Mouse (Mus musculus): ENCODE results near the gene Tmem60. TPM values are rescaled to one million over a fixed set of nuclear protein-coding genes. Genes with fewer than 3 reads are reported as not detected.

Tmem60 gene
- polyA plus RNA-seq, 1 experiment = 14.5 TPM

DNA sequence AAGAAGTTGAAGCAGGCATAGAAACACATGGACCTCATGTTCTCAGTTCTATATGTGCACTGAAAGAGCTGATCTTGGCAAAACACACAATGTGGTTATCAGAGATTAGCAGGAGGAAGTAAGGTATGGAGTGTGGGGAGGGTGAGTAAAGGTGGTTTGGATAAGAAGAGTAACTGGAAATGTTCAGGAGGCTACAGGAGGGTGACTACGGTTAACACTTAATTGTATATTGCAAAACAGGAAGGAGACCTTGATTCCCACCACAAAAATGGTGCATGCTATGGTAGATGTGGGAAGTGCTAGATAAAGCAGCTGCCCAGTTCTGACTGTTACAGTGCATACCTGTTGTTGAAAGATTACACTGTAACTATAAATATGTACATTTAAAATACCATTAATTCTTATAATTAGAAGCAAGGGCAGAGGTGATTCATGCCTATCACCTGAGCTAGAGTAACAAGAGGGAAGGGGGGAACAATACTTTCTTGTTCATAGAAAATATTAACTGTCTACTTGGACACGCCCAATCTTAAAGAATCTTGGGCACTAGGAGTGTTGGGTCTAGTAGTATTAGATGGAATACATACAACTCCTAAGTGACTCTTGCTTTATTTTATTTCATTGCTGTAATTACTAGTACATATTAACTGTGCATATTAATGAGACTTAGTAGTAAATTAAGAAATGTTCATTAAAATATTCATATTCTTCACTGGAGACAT is 15.6 kb downstream of the Tmem60 start:
- Histone ChIP-seq H3K4me3 (no peak overlapping the region), H3K79me2 (ENCODE audit: control insufficient read depth, insufficient read depth) (no peaks in the 10 kb centered on the region), H3K36me3 (ENCODE audit: control insufficient read depth, insufficient read depth) (peaks cover 25% of the 10 kb centered on the region), H3K27me3 (ENCODE audit: control insufficient read depth, insufficient read depth, insufficient read length) (no peaks in the 10 kb centered on the region), H3K4me2 (ENCODE audit: low read depth) (no peak overlapping the region), H3ac (ENCODE audit: control insufficient read depth, insufficient read length) (no peak overlapping the region)
- TF ChIP-seq E2F4 (IDR thresholded peaks at IDR 0.05; ENCODE audit: insufficient read depth) (no peak), SRF (IDR thresholded peaks at IDR 0.05; ENCODE audit: control insufficient read depth, insufficient read length, low read depth) (no peak), MAX (IDR thresholded peaks at IDR 0.05; ENCODE audit: low read depth) (no peak), MYOD1 (IDR thresholded peaks at IDR 0.05; ENCODE audit: control insufficient read depth in 1 of 3, insufficient read length in 2 of 3, low read depth in 2 of 3) (no peak), TCF3 (IDR thresholded peaks at IDR 0.05; ENCODE audit: insufficient read length, low read depth) (no peak), POLR2AphosphoS2 (IDR thresholded peaks at IDR 0.05; ENCODE audit: insufficient read length, low read depth) (no peak), POLR2A (IDR thresholded peaks at IDR 0.05; ENCODE audit: insufficient read length, low read depth) (no peak), MYOG (IDR thresholded peaks at IDR 0.05; ENCODE audit: control insufficient read depth in 1 of 3, insufficient read depth in 1 of 3, insufficient read length in 2 of 3, low read depth in 2 of 3) (no peak), CEBPB (IDR thresholded peaks at IDR 0.05; ENCODE audit: insufficient read depth, poor library complexity, severe bottlenecking) (no peak), REST (IDR thresholded peaks at IDR 0.05; ENCODE audit: insufficient read depth, insufficient read length) (no peak)

DNA sequence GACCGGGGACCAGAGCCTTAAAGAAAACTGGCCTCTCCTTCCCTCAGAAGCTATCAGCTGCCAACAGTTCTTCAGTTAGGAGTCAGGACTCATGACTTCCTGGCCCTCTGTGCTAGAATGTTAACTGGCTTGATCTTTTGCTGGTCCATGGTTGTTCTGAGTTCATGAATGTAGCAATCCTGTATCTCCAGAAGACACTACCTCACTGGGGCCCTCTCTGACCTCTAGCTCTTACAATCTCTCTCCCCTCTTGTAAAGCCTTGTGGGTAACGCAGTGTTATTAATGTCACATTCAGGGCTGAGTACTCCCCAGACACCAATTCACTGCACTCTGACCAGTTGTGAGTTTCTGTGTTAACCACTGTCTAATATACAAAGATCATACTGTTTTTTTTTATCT is 22.7 kb downstream of the Tmem60 start:
- Histone ChIP-seq H3ac (ENCODE audit: control insufficient read depth, insufficient read length) (no peak overlapping the region), H3K4me2 (ENCODE audit: low read depth) (no peak overlapping the region), H3K4me3 (no peak overlapping the region), H3K36me3 (ENCODE audit: control insufficient read depth, insufficient read depth) (peaks cover 16% of the 10 kb centered on the region), H3K27me3 (ENCODE audit: control insufficient read depth, insufficient read depth, insufficient read length) (no peaks in the 10 kb centered on the region), H3K79me2 (ENCODE audit: control insufficient read depth, insufficient read depth) (no peaks in the 10 kb centered on the region)
- no peak for TF ChIP-seq CEBPB (IDR thresholded peaks at IDR 0.05; ENCODE audit: insufficient read depth, poor library complexity, severe bottlenecking)
- no peak for TF ChIP-seq POLR2A (IDR thresholded peaks at IDR 0.05; ENCODE audit: insufficient read length, low read depth)
- TF ChIP-seq TCF3 (IDR thresholded peaks at IDR 0.05; ENCODE audit: insufficient read length, low read depth) = no peak
- no peak for TF ChIP-seq REST (IDR thresholded peaks at IDR 0.05; ENCODE audit: insufficient read depth, insufficient read length)
- no peak for TF ChIP-seq E2F4 (IDR thresholded peaks at IDR 0.05; ENCODE audit: insufficient read depth)
- no peak for TF ChIP-seq MYOD1 (IDR thresholded peaks at IDR 0.05; ENCODE audit: control insufficient read depth in 1 of 3, insufficient read length in 2 of 3, low read depth in 2 of 3)

DNA sequence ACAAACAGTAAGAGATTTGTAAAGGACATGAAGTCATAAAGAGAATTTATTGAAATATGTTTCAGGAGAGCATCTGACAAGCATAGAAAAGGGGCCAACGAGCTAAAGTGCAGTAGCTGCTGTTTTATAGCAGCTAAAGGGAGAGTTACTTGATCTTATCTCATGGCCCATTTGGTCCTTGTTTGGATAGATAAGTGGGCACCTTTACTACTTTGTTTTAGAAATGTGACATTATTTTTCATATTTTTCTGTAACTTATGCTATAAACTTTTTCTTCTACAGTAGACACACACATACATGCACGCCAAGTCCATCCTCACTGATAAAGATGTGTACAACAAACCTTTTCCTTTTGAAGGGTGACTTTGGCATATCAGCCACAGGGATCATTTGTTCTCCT is 23.4 kb downstream of the Tmem60 start:
- Histone ChIP-seq H3K4me2 (ENCODE audit: low read depth) (no peak overlapping the region), H3K4me3 (no peak overlapping the region), H3K27me3 (ENCODE audit: control insufficient read depth, insufficient read depth, insufficient read length) (no peaks in the 10 kb centered on the region), H3K36me3 (ENCODE audit: control insufficient read depth, insufficient read depth) (peaks cover 13% of the 10 kb centered on the region), H3ac (ENCODE audit: control insufficient read depth, insufficient read length) (no peak overlapping the region), H3K79me2 (ENCODE audit: control insufficient read depth, insufficient read depth) (peaks cover 3% of the 10 kb centered on the region)
- TF ChIP-seq REST (IDR thresholded peaks at IDR 0.05; ENCODE audit: insufficient read depth, insufficient read length) = no peak
- TF ChIP-seq SRF (IDR thresholded peaks at IDR 0.05; ENCODE audit: control insufficient read depth, insufficient read length, low read depth) = no peak
- TF ChIP-seq TCF12 (IDR thresholded peaks at IDR 0.05; ENCODE audit: insufficient read depth, poor library complexity, severe bottlenecking) = no peak
- no peak for TF ChIP-seq MYOD1 (IDR thresholded peaks at IDR 0.05; ENCODE audit: control insufficient read depth in 1 of 3, insufficient read length in 2 of 3, low read depth in 2 of 3)
- no peak for TF ChIP-seq E2F4 (IDR thresholded peaks at IDR 0.05; ENCODE audit: insufficient read depth)
- no peak for TF ChIP-seq POLR2A (IDR thresholded peaks at IDR 0.05; ENCODE audit: insufficient read length, low read depth)
- no peak for TF ChIP-seq TCF3 (IDR thresholded peaks at IDR 0.05; ENCODE audit: insufficient read length, low read depth)
- no peak for TF ChIP-seq MYOG (IDR thresholded peaks at IDR 0.05; ENCODE audit: control insufficient read depth in 1 of 3, insufficient read depth in 1 of 3, insufficient read length in 2 of 3, low read depth in 2 of 3)
- TF ChIP-seq CEBPB (IDR thresholded peaks at IDR 0.05; ENCODE audit: insufficient read depth, poor library complexity, severe bottlenecking) = no peak
- no peak for TF ChIP-seq USF1 (IDR thresholded peaks at IDR 0.05; ENCODE audit: low read depth)
- TF ChIP-seq MAX (IDR thresholded peaks at IDR 0.05; ENCODE audit: low read depth) = no peak
- TF ChIP-seq POLR2AphosphoS2 (IDR thresholded peaks at IDR 0.05; ENCODE audit: insufficient read length, low read depth) = no peak

DNA sequence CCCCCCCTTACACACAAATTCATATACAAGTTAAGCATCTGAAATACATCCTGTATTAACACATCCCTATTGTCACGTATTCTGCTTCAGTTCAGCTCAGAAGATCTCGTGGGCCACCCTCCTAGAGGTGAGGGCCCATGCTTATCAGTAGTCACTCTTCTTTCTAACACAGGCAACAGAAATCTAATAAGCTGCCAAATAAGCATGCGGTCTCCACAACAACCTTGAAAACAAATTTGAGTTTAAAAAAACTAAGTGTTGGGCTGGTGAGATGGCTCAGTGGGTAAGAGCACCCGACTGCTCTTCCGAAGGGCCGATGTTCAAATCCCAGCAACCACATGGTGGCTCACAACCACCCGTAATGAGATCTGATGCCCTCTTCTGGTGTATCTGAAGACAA is 24.2 kb downstream of the Tmem60 start:
- no peak overlapping the region for H3K4me2 ChIP-seq (ENCODE audit: low read depth)
- no peak overlapping the region for H3K4me3 ChIP-seq
- no peaks in the 10 kb centered on the region for H3K27me3 ChIP-seq (ENCODE audit: control insufficient read depth, insufficient read depth, insufficient read length)
- TF ChIP-seq REST (IDR thresholded peaks at IDR 0.05; ENCODE audit: insufficient read depth, insufficient read length) (no peak), TCF3 (IDR thresholded peaks at IDR 0.05; ENCODE audit: insufficient read length, low read depth) (no peak), TCF12 (IDR thresholded peaks at IDR 0.05; ENCODE audit: insufficient read depth, poor library complexity, severe bottlenecking) (no peak), SRF (IDR thresholded peaks at IDR 0.05; ENCODE audit: control insufficient read depth, insufficient read length, low read depth) (no peak), MYOG (IDR thresholded peaks at IDR 0.05; ENCODE audit: control insufficient read depth in 1 of 3, insufficient read depth in 1 of 3, insufficient read length in 2 of 3, low read depth in 2 of 3) (no peak), E2F4 (IDR thresholded peaks at IDR 0.05; ENCODE audit: insufficient read depth) (no peak), CEBPB (IDR thresholded peaks at IDR 0.05; ENCODE audit: insufficient read depth, poor library complexity, severe bottlenecking) (no peak), MAX (IDR thresholded peaks at IDR 0.05; ENCODE audit: low read depth) (no peak), POLR2A (IDR thresholded peaks at IDR 0.05; ENCODE audit: insufficient read length, low read depth) (no peak), MYOD1 (IDR thresholded peaks at IDR 0.05; ENCODE audit: control insufficient read depth in 1 of 3, insufficient read length in 2 of 3, low read depth in 2 of 3) (no peak), POLR2AphosphoS2 (IDR thresholded peaks at IDR 0.05; ENCODE audit: insufficient read length, low read depth) (no peak), USF1 (IDR thresholded peaks at IDR 0.05; ENCODE audit: low read depth) (no peak)
- peaks cover 10% of the 10 kb centered on the region for H3K79me2 ChIP-seq (ENCODE audit: control insufficient read depth, insufficient read depth)
- peaks cover 8% of the 10 kb centered on the region for H3K36me3 ChIP-seq (ENCODE audit: control insufficient read depth, insufficient read depth)
- H3ac ChIP-seq (ENCODE audit: control insufficient read depth, insufficient read length) = no peak overlapping the region

All from myocyte (in vitro differentiated cells).